Mouse (Mus musculus) kidney, adult 2 months (tissue): Measurements from ENCODE around the gene Cpsf4.

Experiments used
- CTCF ChIP-seq: fragments of 200-500 bp; conservative IDR thresholded peaks from 2 replicates; pipeline ENCODE4 v1.5.1; 2011; ENCODE audit warnings: low read depth, mild to moderate bottlenecking, control low read depth, low read length, moderate library complexity, mixed read lengths; ENCODE audit not compliant: insufficient read depth, insufficient read length
- POLR2A ChIP-seq: fragments of 200-500 bp; IDR thresholded peaks from one replicate; pipeline ENCODE4 v1.6.1; 2011; ENCODE audit warnings: low read depth, low read length, control low read depth

- TF ChIP-seq CTCF (no peak), POLR2A (peak; percentile 55)
These were observed at the start of gene Cpsf4, which contains the start of gene Ptcd1 for GRCm38 (mm10) chr5:145166536-145167305.
